Mouse (Mus musculus): ENCODE measurements around the gene Cmss1.

Gene Cmss1

GRCm38 (mm10) chr16:57525476-57525875 is 81.2 kb downstream of the Cmss1 start:
- CTCF ChIA-PET = no interaction called here

DNA sequence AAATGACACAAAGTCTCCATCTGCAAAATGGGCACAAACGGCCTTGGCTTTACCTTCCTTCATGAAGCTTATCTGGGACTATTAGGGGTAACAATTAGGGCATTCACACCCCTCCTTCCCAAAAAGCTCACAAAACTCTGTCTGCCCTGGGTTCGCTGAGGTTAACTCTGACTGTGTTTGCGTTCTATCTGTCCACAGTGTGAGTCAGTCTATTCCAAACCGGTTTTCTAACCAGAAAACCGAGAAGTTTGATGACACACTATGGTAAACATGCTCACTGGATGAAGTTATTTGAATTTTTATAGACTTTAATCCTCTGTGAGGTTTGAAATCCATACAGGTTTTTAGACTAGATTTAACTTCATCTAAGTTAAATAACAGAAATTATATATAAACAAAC is 81.6 kb downstream of the Cmss1 start:
- CTCF ChIA-PET = no interaction called here

GRCm38 (mm10) chr16:57515636-57516035 is 91.0 kb downstream of the Cmss1 start:
- CTCF ChIA-PET = no interaction called here

GRCm38 (mm10) chr16:57514371-57514770 is 92.3 kb downstream of the Cmss1 start:
- CTCF ChIA-PET = interaction anchor here (0.7 kb wide), 1 partner anchor 1716 kb away, joined by 7 read pairs; no protein-coding TSS in a partner anchor

DNA sequence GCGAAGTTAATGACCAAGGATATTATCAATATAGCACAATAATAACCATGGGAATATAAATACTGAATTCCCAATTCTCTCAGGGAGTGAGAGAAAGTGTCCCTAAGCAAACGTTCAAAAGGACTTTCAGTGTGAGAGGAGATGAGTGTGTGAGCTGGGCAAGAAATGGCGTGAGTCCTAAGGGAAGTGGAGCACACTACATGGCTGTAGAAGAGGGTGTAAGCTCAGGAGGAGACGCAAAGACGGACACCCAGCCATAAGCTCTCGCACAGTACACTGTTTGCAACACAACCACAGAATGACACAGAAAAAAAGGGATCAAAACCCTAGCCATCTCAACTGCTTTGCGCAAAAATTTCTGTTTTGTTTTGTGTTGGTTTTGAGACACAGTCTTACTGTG is 93.1 kb downstream of the Cmss1 start:
- CTCF ChIA-PET = interaction anchor here (0.7 kb wide), 1 partner anchor 108 kb away, joined by 3 read pairs; no protein-coding TSS in a partner anchor

- CTCF ChIA-PET = no interaction called here
Measured at GRCm38 (mm10) chr16:57509099-57509498, 97.6 kb downstream of the Cmss1 start.

GRCm38 (mm10) chr16:57508351-57508750 is 98.3 kb downstream of the Cmss1 start:
- CTCF ChIA-PET = no interaction called here

DNA sequence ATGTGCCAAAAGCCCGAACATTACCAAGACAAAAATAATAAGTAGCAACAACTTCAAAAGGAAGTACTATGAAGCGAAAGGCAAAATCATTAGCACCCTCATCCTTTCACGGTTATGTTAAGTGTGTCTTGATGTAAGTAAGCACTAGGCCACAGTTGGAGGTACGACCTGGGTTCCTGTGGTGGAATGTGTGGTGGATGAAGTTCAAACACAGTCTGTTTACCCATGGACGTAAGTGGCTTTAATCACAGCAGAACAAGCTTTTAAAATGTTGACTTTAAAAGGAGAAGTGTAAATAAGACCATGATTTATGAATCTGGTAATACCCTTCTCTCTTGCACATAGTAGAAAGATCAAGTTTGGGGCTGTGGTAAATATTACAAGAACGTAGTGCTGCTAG is 100.5 kb downstream of the Cmss1 start:
- CTCF ChIA-PET = interaction anchor here (0.9 to 1.0 kb wide), 2 partner anchors 11 to 25 kb away, joined by 3 read pairs; no protein-coding TSS in a partner anchor

GRCm38 (mm10) chr16:57504728-57505127 is 101.9 kb downstream of the Cmss1 start:
- CTCF ChIA-PET = no interaction called here

- CTCF ChIA-PET = no interaction called here
Measured at GRCm38 (mm10) chr16:57502761-57503160, 103.9 kb downstream of the Cmss1 start.

DNA sequence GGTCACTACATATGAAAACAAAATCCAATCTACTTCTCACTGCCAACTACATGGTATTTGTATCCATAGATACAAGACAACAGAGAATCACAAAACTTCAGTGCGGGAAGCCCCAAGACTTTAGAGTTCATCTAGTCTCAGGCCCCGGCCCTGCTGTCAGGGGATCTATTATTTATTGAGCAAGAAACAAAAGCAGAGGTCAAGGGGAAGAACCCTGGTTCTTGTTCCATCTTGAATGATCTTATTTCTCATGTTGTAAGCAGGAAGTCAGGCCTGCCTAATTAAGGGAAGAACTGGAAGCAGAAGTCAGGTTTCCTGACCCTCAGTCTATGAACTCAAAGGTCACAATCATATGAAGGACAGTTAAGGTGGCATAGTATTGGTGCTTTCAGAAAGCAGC is 104.4 kb downstream of the Cmss1 start:
- CTCF ChIA-PET = no interaction called here

DNA sequence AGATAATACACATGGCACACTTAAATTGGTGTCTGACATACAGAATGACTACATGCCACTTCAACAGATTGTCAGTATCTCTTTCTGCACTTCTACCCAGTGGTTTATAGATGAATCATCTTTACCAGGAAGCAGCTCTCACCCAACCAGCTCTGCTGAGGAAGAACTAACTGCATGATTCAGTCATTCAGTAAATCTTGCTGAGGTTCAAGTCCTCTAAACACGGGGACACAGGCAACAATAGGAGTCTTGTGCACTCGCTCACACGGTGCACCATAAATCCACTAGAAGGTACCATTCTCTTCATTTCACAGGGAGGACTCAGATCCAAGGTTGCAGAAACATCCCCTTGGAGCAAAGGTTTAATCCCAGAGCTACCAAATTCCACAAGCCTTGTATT is 105.8 kb downstream of the Cmss1 start:
- CTCF ChIA-PET = no interaction called here

DNA sequence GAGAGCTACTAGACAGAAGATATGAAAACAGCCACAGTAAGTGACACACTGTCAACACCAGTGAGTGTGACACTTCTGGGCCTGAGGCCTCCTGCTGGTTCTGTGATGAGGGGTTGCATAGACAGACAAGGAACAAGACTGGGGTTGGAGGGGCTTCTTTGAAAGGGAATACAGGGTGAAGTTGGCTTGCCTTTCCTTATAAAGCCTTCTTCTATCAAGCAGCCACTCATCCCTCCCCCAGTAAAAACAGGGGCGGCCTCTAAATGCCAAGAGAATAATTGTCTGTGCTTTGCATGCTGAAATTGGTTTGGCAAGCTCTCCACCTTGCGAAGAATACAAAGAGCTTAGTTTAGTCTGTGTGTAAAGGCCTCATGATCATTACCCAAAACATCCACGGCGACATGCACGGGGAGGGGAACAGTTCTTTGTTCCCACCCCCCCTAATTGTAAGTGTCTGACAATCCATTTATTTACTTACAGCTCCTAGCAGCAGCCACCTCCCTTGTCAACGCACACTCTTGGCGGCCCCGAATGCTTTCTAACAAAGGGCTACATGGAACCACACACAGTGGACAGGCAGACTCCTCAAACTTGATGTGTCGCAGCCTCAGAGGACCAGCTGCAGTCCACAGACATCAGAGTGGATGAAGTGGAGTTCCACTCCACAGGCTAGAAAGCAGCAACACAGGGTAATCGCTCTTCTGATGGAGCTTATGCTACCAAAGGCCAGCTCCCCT is 110.1 kb downstream of the Cmss1 start:
- CTCF ChIA-PET = interaction anchor here (1.1 kb wide), 1 partner anchor 37 kb away, joined by 3 read pairs; no protein-coding TSS in a partner anchor

DNA sequence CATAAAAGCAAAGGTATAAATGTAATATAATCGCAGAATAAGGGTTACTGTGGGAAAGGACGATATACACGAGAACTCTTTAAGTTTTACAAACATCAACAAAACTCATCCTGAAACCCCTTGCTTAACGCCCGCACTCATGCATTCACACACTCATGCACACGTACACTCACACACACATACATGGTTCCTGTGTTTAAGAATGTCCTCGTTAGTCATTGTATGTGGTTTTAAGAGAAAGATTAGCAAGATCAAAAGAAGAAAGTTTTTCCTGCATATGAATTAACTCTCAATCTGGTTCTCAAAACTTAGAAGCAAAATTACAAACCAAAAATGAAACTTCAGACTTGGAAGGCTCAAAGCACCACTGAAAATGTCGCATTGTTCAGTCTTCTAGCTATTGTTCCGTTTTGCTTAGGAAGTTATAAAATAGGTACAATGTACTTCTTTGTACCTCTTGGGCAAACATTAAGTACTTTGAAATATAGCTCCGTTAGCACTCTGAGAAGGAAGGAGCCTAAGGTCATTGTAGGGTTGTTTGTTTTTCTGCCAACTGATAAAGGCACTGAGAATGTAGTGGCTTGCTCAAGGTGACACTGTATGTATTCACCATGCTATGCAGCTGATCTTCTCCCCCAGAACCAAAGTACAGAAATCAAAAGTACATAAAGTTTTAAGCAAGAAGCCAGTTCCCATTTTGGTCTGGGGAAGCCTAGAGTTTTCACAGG is 111.0 kb downstream of the Cmss1 start:
- CTCF ChIA-PET = interaction anchor here (0.6 to 1.1 kb wide), 3 partner anchors 13 to 63 kb away, joined by 3 to 4 read pairs (median 3); no protein-coding TSS in a partner anchor

DNA sequence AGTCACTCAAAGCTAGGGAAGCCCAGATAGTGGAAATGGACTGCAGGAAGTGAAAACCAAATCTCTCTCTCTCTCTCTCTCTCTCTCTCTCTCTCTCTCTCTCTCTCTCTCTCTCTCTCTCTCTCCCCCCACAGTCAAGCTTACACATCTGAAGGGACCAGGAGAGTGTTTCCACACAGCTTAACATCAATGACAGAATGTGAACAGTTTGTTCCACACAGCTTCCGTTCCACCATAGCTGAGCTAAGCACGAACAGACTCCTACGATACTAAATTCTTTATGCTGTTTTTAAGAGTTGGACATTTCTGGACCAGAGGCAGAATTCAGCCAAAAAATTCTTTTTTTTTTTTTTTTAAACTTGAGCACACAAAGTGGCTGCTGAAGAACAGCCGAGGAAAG is 114.8 kb downstream of the Cmss1 start:
- CTCF ChIA-PET = no interaction called here

GRCm38 (mm10) chr16:57490691-57491090 is 116.0 kb downstream of the Cmss1 start:
- CTCF ChIA-PET = interaction anchor here (0.5 to 0.6 kb wide), 2 partner anchors 1632 to 1756 kb away, joined by 3 to 6 read pairs; no protein-coding TSS in a partner anchor

DNA sequence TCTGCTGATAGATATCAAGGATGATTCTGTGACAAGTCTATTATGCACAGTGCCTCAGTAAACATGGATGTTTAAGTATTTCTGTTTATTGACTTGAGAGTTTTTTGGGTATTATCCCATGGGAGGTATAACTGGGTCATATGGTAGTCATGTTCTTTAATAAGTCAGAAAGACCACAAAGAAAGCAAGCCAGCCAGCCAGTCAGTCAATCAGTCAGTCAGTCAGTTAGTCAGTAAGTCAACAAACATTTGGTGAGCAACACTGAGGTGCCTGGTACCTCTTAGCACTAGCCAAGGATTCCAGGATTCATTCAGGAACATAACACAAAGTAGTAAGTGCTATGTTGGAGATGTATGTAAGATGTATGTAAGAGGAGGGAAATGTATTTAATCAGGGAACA is 118.0 kb downstream of the Cmss1 start:
- CTCF ChIA-PET = no interaction called here

DNA sequence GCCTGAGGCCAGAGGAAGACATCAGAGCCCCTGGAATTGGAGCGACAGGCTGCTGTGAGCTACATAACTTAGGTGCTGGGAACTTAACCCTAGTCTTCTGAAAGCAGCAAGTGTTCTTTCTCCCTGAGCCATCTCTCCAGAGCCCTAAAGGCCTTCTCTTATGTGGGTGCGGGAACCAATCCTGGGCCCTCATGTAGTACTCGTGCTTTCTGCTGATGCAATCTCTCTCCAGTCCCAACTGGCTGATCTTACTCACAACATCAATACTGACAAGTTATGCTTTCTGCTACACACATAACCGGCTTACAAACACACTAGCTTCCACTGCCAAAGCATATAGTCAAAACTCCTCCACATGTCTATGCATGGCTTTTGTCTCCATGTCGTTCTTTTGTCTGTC is 120.4 kb downstream of the Cmss1 start:
- CTCF ChIA-PET = no interaction called here

DNA sequence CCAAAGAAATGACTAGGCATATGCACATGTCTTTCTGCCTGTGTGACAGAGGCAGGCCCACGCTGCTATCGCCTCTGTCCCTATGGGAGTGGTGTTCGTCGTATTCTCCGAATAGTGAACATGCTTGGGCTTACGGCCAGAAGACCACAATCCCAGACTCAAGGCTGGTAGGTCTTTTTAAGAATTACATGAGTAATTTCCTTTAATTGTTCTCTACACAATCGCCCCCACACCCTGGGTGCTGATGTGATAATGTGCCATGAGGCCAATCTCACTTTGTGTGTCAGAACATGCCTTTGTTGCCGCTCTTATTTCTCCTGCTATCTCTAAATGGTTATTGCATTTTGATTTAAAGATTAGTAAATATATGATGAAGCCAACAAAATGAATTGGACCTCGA is 121.4 kb downstream of the Cmss1 start:
- CTCF ChIA-PET = no interaction called here

- CTCF ChIA-PET = no interaction called here
Measured at GRCm38 (mm10) chr16:57484043-57484795, 122.4 kb downstream of the Cmss1 start.

DNA sequence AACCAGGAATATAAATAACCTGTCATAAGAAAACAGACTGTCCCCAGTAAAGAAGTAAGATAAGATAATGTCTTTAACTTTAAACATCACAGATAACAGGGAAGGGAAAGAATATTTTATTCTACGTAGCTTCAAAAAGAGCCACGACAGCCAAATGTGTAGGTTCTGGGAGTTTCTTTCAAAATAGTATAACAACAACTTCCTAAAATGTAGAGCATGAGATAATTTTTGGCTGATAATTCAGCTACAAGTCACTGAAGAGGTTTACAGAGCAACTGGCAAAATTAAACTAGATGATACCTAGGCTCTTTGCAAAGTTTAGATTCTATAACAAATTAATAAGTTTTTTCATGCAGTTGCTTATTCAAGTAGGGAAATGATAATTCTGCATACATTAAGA is 123.2 kb downstream of the Cmss1 start:
- CTCF ChIA-PET = interaction anchor here (1.1 kb wide), 1 partner anchor 12 kb away, joined by 4 read pairs; no protein-coding TSS in a partner anchor

DNA sequence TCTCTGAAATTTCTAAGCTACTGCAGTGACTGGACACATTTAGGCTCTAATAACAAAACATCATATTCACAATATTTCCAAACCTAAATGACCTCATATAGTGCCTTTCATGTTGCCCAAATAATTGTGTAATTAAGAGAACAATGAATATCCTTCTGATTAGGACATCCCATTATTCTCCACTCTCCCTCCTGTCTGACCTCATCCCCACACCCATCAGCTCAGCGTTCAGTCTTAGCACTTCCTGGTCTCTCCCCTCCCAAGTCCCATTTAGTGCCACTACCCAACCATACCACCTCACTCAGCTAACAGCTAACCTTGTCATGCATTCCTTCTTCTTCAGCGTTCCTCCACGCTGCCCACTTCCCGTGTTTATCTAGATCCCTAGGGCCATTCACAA is 123.8 kb downstream of the Cmss1 start:
- CTCF ChIA-PET = interaction anchor here (0.7 to 1.1 kb wide), 2 partner anchors 13 to 59 kb away, joined by 3 to 4 read pairs; no protein-coding TSS in a partner anchor

All from spleen, embryonic (tissue).